Mouse (Mus musculus) pancreas, adult 10 weeks (tissue): Measurements from ENCODE around the gene Pttg1ip. TPM values are rescaled to one million over a fixed set of nuclear protein-coding genes. Genes with fewer than 3 reads are reported as not detected.

Experiments
- polyA plus RNA-seq: library from polyadenylated mRNA; stranded (reverse); fragments of 350-450 nt; fragmentation: Illumina TruSeq; extraction: RNeasy Lipid Tissue Mini Kit (QIAGEN cat#74804); gene quantifications from one replicate; pipeline ENCODE4 v1.2.3, GENCODE M21; 2015; ENCODE audit warnings: low read depth, low replicate concordance; ENCODE audit not compliant: insufficient read depth

Pttg1ip gene
- 43.2 TPM for polyA plus RNA-seq

GRCm38 (mm10) chr10:77581408-77582284 lies at the start of gene Pttg1ip:
Pttg1ip (plus strand) TSS chr10:77581720.

DNA sequence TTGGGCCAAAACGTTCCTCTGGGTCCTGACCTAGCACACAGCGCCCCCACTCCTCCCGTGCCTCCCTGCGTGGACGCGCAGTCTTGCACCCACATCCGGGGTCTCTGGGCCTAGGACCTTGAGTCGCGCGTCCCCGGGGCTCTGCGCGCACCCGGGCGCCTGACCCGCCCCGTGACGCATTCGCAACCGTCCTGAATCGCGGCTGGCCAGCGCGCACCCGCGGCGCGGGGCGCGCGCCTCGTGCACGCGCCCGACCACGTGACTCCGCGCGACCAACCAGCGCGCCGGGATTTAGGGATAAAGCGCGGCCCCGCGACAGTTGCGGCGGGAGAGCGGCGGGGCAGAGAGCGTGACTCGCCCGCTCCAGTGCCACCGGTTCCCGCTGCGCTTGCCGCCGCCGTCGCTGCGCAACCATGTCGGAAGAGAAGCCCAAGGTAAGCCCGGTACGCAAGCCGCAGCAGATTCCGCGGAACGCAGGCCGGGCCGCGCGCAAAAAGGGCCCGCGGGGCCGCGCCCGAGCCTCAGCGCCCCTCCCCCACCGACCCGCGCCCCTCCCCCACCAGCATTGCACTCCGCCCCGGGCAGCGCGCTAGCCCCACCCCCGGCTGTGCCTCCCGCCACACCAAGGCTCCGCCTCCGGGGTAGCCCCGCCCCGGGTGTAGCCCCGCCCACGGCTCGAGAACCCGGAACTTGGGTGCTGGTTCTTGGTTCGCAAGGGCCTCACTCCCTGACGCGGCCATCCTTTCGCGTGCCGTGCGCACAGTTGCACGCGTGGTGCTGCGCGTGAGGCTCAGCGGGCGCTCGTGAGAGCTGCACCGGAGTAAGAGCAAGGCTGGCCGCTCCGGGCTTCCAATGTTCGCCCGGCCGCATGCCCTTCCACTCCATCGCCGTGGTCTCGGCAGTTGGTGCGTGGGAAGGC lies 24.6 kb downstream of the Pttg1ip start, which contains the start of the genes Sumo3 and Gm49325:
TSS of gene Sumo3 (plus strand) at position 190 of the 919 bp plus-strand sequence.
TSS of gene Gm49325 (plus strand) at position 290 of the 919 bp plus-strand sequence.

GRCm38 (mm10) chr10:77622055-77622988 lies 40.8 kb downstream of the Pttg1ip start, which contains the start of gene Ube2g2:
Ube2g2 (plus strand) TSS chr10:77622275.

Other genes with a start within 250 kb of the Pttg1ip start
- gene Adarb1, start 163.4 kb upstream of the Pttg1ip start, polyA plus RNA-seq, result 5.1 TPM
- gene Fam207a, start 65.9 kb upstream of the Pttg1ip start, polyA plus RNA-seq, result 5.0 TPM
- gene Itgb2, start 51.5 kb upstream of the Pttg1ip start, polyA plus RNA-seq, result 2.8 TPM
- gene Sumo3, start 24.4 kb downstream of the Pttg1ip start, polyA plus RNA-seq, result 25.0 TPM
- gene Gm49325, start 24.5 kb downstream of the Pttg1ip start, polyA plus RNA-seq, result not detected
- 14.4 TPM for gene Ube2g2, start 40.6 kb downstream of the Pttg1ip start, polyA plus RNA-seq
- gene Tspear, start 104.8 kb downstream of the Pttg1ip start, polyA plus RNA-seq, result not detected
- not detected for gene Gm19402, start 109.0 kb downstream of the Pttg1ip start, polyA plus RNA-seq
- not detected for gene Gm9508, start 115.5 kb downstream of the Pttg1ip start, polyA plus RNA-seq
- gene Gm10272, start 124.9 kb downstream of the Pttg1ip start, polyA plus RNA-seq, result not detected
- gene Gm10024, start 129.7 kb downstream of the Pttg1ip start, polyA plus RNA-seq, result not detected
- not detected for gene Gm10142, start 134.1 kb downstream of the Pttg1ip start, polyA plus RNA-seq
- not detected for gene Krtap12-1, start 138.9 kb downstream of the Pttg1ip start, polyA plus RNA-seq
- not detected for gene Gm10100, start 144.8 kb downstream of the Pttg1ip start, polyA plus RNA-seq
- gene Gm18596, start 160.9 kb downstream of the Pttg1ip start, polyA plus RNA-seq, result not detected
- gene Gm9736, start 169.6 kb downstream of the Pttg1ip start, polyA plus RNA-seq, result not detected
- not detected for gene Gm3233, start 178.0 kb downstream of the Pttg1ip start, polyA plus RNA-seq
- gene Gm3238, start 189.6 kb downstream of the Pttg1ip start, polyA plus RNA-seq, result not detected
- not detected for gene Gm7138, start 195.2 kb downstream of the Pttg1ip start, polyA plus RNA-seq
- not detected for gene Gm3250, start 200.8 kb downstream of the Pttg1ip start, polyA plus RNA-seq
- not detected for gene Gm7137, start 206.5 kb downstream of the Pttg1ip start, polyA plus RNA-seq
- not detected for gene Gm9639, start 213.4 kb downstream of the Pttg1ip start, polyA plus RNA-seq
- gene Gm19668, start 217.4 kb downstream of the Pttg1ip start, polyA plus RNA-seq, result not detected
- gene Gm9507, start 230.1 kb downstream of the Pttg1ip start, polyA plus RNA-seq, result not detected
- not detected for gene Gm2696, start 233.0 kb downstream of the Pttg1ip start, polyA plus RNA-seq
- gene Krtap10-4, start 245.4 kb downstream of the Pttg1ip start, polyA plus RNA-seq, result not detected